Mouse (Mus musculus) gastrocnemius, postnatal 4 days (tissue): Measurements from ENCODE around the gene 1700042G07Rik. TPM values are rescaled to one million over a fixed set of nuclear protein-coding genes. Genes with fewer than 3 reads are reported as not detected.
A peak's percentile ranks its signal among the peaks of the same experiment; 100 is the strongest.

Source experiments
- DNase-seq, 2 experiments: peaks; one replicate each; pipeline ENCODE4 v3.0.0; 2021 to 2022; ENCODE audit warnings: low spot score in 2 of 2, mixed read lengths in 2 of 2
- long read RNA-seq, 2 experiments: library from polyadenylated mRNA; stranded (forward); transcript quantifications; one replicate each; pipeline ENCODE4 v2.0.0; 2021
- total RNA-seq, 2 experiments: library from RNA; stranded (reverse); gene quantifications; 2 replicates each; pipeline ENCODE4 v1.2.3; 2021

The 1700042G07Rik gene
- total RNA-seq, result not detected
- long read RNA-seq, experiment 1, result 0 reads
- long read RNA-seq, experiment 2, result 0 reads

GRCm38 (mm10) chr4:116173072-116173471 lies at the start of gene 1700042G07Rik, which contains the start of gene Gm49337:
Gene 1700042G07Rik (plus strand): TSS chr4:116173372.
Gene Gm49337 (plus strand): TSS chr4:116173384.
- no peak for DNase-seq

- peak; percentile 64 to 81 for DNase-seq
These were observed 49.3 kb upstream of the 1700042G07Rik start, which contains the start of the genes Rad54l and Pomgnt1 for GRCm38 (mm10) chr4:116123602-116124519. Gene Rad54l (minus strand): TSS chr4:116123690. Gene Pomgnt1 (plus strand): TSS chr4:116123840.

GRCm38 (mm10) chr4:116125803-116126386 lies 47.3 kb upstream of the 1700042G07Rik start:
- DNase-seq, result no peak

- no peak for DNase-seq
These were observed 45.2 kb upstream of the 1700042G07Rik start for GRCm38 (mm10) chr4:116127956-116128355.

GRCm38 (mm10) chr4:116133126-116133525 lies 40.0 kb upstream of the 1700042G07Rik start:
- DNase-seq, result no peak

- no peak for DNase-seq
These were observed 38.2 kb upstream of the 1700042G07Rik start for GRCm38 (mm10) chr4:116134990-116135389.

- DNase-seq, result no peak
These were observed 35.7 kb upstream of the 1700042G07Rik start for GRCm38 (mm10) chr4:116137421-116137996.

GRCm38 (mm10) chr4:116140801-116141574 lies 32.2 kb upstream of the 1700042G07Rik start:
- no peak for DNase-seq

GRCm38 (mm10) chr4:116141736-116142135 lies 31.4 kb upstream of the 1700042G07Rik start:
- DNase-seq, result no peak

- DNase-seq, result no peak
These were observed 30.9 kb upstream of the 1700042G07Rik start for GRCm38 (mm10) chr4:116142269-116142668.

GRCm38 (mm10) chr4:116143317-116143811 lies 29.8 kb upstream of the 1700042G07Rik start:
- DNase-seq, result no peak

- peak; percentile 51 to 64 for DNase-seq
These were observed 29.1 kb upstream of the 1700042G07Rik start for GRCm38 (mm10) chr4:116143891-116144717.

- DNase-seq, result no peak
These were observed 23.4 kb upstream of the 1700042G07Rik start for GRCm38 (mm10) chr4:116149812-116150155.

- DNase-seq, result peak; percentile 53 to 76
These were observed 22.9 kb upstream of the 1700042G07Rik start for GRCm38 (mm10) chr4:116150156-116150861.

GRCm38 (mm10) chr4:116150862-116151221 lies 22.3 kb upstream of the 1700042G07Rik start:
- no peak for DNase-seq

- no peak for DNase-seq
These were observed 21.9 kb upstream of the 1700042G07Rik start, which contains the start of gene Lurap1 for GRCm38 (mm10) chr4:116151238-116151637. Gene Lurap1 (minus strand): TSS chr4:116151338.

GRCm38 (mm10) chr4:116152702-116153101 lies 20.5 kb upstream of the 1700042G07Rik start:
- no peak for DNase-seq

- no peak for DNase-seq
These were observed 15.3 kb upstream of the 1700042G07Rik start for GRCm38 (mm10) chr4:116157882-116158281.

- DNase-seq, result no peak
These were observed 13.3 kb upstream of the 1700042G07Rik start for GRCm38 (mm10) chr4:116159912-116160311.
